Mouse (Mus musculus) heart, postnatal 0 days (tissue): Measurements from ENCODE around the gene Cdh26. TPM values are rescaled to one million over a fixed set of nuclear protein-coding genes. Genes with fewer than 3 reads are reported as not detected.

Experiments used
- ATAC-seq: fragments of 200-750 bp; cut with Nextera tagmentation; 2 replicates; pipeline ENCODE4 v1.8.0; 2017; ENCODE audit warnings: low read depth, moderate number of reproducible peaks, moderate library complexity; ENCODE audit not compliant: insufficient read depth
- DNase-seq: peaks from one replicate; pipeline ENCODE4 v3.0.0-alpha.2; 2016; ENCODE audit warnings: low spot score
- H3K27ac ChIP-seq: fragments of 300-500 bp; sonication (generic); 2 replicates; pipeline ENCODE4 v1.5.1; 2014; ENCODE audit warnings: low read depth, mild to moderate bottlenecking
- H3K27me3 ChIP-seq: fragments of 300-500 bp; sonication (generic); 2 replicates; pipeline ENCODE4 v1.6.1; 2014; ENCODE audit warnings: low read length, mixed read lengths; ENCODE audit not compliant: control insufficient read depth, insufficient read depth
- H3K36me3 ChIP-seq: fragments of 300-500 bp; sonication (generic); replicated peaks from 2 replicates; pipeline ENCODE4 v1.6.1; 2014; ENCODE audit warnings: low read length, mixed read lengths; ENCODE audit not compliant: control insufficient read depth, insufficient read depth
- H3K4me1 ChIP-seq: fragments of 300-500 bp; sonication (generic); 2 replicates; pipeline ENCODE4 v1.6.1; 2014; ENCODE audit warnings: antibody characterized with exemption; ENCODE audit not compliant: control insufficient read depth, insufficient read depth
- H3K4me2 ChIP-seq: fragments of 300-500 bp; sonication (generic); 2 replicates; pipeline ENCODE4 v1.6.1; 2014; ENCODE audit warnings: low read depth, mild to moderate bottlenecking, low read length, moderate library complexity
- H3K4me3 ChIP-seq: fragments of 300-500 bp; sonication (generic); 2 replicates; pipeline ENCODE4 v1.5.1; 2014; ENCODE audit warnings: low read depth, low read length
- H3K9ac ChIP-seq: fragments of 300-500 bp; sonication (generic); replicated peaks from 2 replicates; pipeline ENCODE4 v1.6.1; 2014; ENCODE audit warnings: low read depth, low read length, mixed read lengths
- H3K9me3 ChIP-seq: fragments of 300-500 bp; sonication (generic); replicated peaks from 2 replicates; pipeline ENCODE4 v1.6.1; 2016; ENCODE audit warnings: low read length; ENCODE audit not compliant: control insufficient read depth
- CTCF ChIP-seq: IDR thresholded peaks from 2 replicates; pipeline ENCODE4 v1.5.1; 2016; ENCODE audit warnings: antibody characterized with exemption, control low read depth, low read depth
- EP300 ChIP-seq: IDR thresholded peaks from 2 replicates; pipeline ENCODE4 v1.6.1; 2016; ENCODE audit warnings: antibody characterized with exemption, low read depth
- WGBS: fragments of 180-500 bp; shearing (Covaris S2); extraction: QIAGEN DNeasy Blood & Tissue Kit; methylation state at CpG from one replicate; pipeline ENCODE4 v1.1.7; 2014; 5-methylcytosine and 5-hydroxymethylcytosine counted together
- polyA plus RNA-seq: library from polyadenylated mRNA; unstranded; fragments of >200 nt; fragmentation: Nextera tagmentation; extraction: Ambion mirVana; gene quantifications from 2 replicates; pipeline ENCODE4 v1.2.1, GENCODE M21; 2015
- total RNA-seq: library from RNA; depleted of rRNA; stranded (reverse); fragments of >200 nt; gene quantifications from 2 replicates; pipeline ENCODE4 v1.2.3, GENCODE M21; 2014; ENCODE audit warnings: low replicate concordance

Gene Cdh26
- total and polyA plus RNA-seq, 2 experiments from 2014 or later: 0.31 TPM

DNA sequence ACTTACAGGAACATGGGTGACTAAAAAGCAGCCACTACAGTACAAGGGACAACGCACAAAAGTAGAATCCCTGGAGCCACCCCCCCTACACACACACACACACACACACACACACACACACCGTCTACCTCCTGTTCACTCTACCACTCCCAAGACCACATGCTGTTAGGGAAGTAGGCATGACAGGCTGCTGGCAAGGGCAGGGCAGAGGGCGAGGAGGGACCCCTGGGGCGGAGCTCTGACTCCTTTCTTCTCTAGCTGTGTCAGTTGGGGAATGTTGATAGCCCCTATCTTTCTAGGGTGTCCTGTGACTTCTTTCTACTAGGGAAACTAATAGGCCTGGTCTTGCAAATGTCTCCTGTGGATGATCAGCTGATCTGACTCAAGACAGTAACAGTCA lies 13.4 kb upstream of the Cdh26 start:
- Histone ChIP-seq H3K4me1 (peaks cover 26% of the 10 kb centered on the region), H3K27ac (0 out of 2 replicates have a peak overlapping the region, but pooled peaks have one; percentile 2), H3K9me3 (no peaks in the 10 kb centered on the region), H3K9ac (no peak overlapping the region; the same call in 1 of the 2 replicates), H3K4me2 (no peak overlapping the region; the same call in 1 of the 2 replicates), H3K27me3 (no peaks in the 10 kb centered on the region), H3K4me3 (no peak overlapping the region), H3K36me3 (peaks cover 31% of the 10 kb centered on the region)
- 36% methylated on average over 4 of the region's 4 CpGs for WGBS
- ATAC-seq (no peak), DNase-seq (no peak)
- TF ChIP-seq EP300: no peak

DNA sequence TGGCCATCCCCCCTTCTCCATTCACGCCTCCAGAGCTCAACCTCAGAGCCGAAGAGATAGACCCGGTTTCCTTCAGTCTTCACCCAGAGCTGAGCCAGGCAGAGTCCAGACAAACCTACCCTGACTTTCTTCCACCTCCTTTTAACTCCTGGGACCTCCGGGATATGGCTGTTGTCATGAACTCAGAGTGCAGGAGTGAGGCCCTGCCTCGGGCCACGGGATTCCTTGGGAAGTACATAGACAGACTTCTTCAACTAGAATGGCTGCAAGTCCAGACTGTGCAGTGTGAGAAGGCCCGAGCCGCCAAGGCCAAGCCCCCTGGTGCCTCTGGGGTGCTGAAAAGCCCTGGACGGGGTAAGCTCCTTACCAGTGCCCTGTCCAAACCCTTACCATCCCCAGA lies 9.8 kb upstream of the Cdh26 start:
- Histone ChIP-seq H3K27ac (no peak overlapping the region), H3K4me3 (no peak overlapping the region), H3K36me3 (peaks cover 47% of the 10 kb centered on the region), H3K4me1 (peaks cover 24% of the 10 kb centered on the region), H3K27me3 (no peaks in the 10 kb centered on the region), H3K9ac (no peak overlapping the region), H3K4me2 (no peak overlapping the region), H3K9me3 (no peaks in the 10 kb centered on the region)
- TF ChIP-seq EP300: no peak
- no peak for TF ChIP-seq CTCF
- no peak for DNase-seq
- no peak for ATAC-seq
- WGBS: 64% methylated on average over 9 of the region's 9 CpGs

DNA sequence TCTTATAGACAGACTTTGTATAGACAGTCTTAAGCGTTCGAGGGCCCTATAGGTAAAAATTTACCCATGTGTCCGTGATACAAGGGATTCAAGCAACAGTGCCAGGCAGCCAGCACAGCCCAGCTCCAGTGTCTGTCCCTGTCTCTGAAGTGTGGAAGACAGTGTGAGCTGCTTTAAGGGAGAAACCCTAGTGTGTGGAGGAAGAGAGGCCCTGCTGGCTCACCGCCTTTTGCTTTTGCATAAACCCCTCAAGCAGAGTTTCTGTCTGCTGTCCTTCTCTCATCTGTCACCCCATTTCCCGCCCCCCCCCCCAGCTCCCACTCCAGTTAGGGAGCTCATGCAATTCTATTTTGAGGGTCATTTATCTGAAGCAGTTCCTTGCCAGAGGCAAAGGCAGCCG lies 8.7 kb upstream of the Cdh26 start:
- TF ChIP-seq CTCF (no peak), EP300 (no peak)
- no peaks in the 10 kb centered on the region for H3K9me3 ChIP-seq
- no peak overlapping the region for H3K4me3 ChIP-seq
- ATAC-seq: no peak
- no peak overlapping the region; the same call in 1 of the 2 replicates for H3K4me2 ChIP-seq
- H3K4me1 ChIP-seq: peaks cover 15% of the 10 kb centered on the region
- H3K36me3 ChIP-seq: peaks cover 47% of the 10 kb centered on the region
- no peaks in the 10 kb centered on the region for H3K27me3 ChIP-seq
- no peak overlapping the region; the same call in 1 of the 2 replicates for H3K9ac ChIP-seq
- no peak for DNase-seq
- WGBS: 19% methylated on average over 6 of the region's 6 CpGs
- peak overlapping the region; percentile 72 for H3K27ac ChIP-seq

DNA sequence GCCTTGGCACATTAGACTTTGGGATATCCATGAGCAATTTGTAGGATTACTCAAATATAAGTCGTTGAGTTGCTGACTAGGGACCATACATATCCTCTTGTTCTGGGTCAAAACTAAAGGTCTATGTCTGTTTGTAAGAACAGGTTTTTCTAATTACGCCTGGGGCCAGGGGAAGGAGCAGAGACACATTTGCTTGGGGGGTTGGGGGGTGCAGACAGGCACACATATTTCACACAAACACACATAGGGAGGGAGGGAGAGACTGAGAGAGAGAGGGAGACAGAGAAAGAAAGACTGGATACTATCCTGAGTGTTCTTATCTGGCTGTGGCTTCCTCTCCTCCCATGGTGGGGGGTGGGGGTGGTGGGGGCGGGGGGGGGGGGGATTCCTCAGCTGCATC lies 8.1 kb upstream of the Cdh26 start:
- Histone ChIP-seq H3K9me3 (no peaks in the 10 kb centered on the region), H3K4me2 (no peak overlapping the region; the same call in 1 of the 2 replicates), H3K36me3 (peaks cover 47% of the 10 kb centered on the region), H3K9ac (no peak overlapping the region), H3K27ac (peak overlapping the region; percentile 72), H3K27me3 (no peaks in the 10 kb centered on the region), H3K4me3 (no peak overlapping the region), H3K4me1 (peaks cover 15% of the 10 kb centered on the region)
- TF ChIP-seq CTCF (no peak), EP300 (no peak)
- ATAC-seq: no peak
- WGBS: 18% methylated on average over 2 of the region's 3 CpGs
- no peak for DNase-seq

DNA sequence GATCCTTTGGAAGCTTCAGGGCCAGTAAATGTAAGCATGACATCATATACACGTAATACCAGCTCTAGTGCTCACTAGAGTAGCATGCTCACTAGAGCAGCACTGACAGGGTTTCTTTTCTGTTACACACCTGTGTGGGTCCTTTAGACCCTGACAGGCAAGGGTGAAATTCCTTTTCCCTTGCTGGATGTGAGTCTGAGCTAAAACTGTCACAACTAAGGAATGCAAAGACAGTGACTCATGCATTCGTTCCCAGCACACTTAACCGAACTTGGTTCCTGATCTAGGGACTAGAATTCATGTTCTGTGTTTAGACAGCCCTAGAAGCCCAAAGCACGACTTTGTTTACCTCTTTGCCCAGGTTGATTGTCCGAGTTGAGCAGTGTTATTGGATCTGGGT lies 7.1 kb upstream of the Cdh26 start:
- Histone ChIP-seq H3K27ac (no peak overlapping the region), H3K9me3 (no peaks in the 10 kb centered on the region), H3K27me3 (no peaks in the 10 kb centered on the region), H3K4me2 (no peak overlapping the region), H3K9ac (no peak overlapping the region), H3K4me3 (no peak overlapping the region), H3K36me3 (peaks cover 39% of the 10 kb centered on the region), H3K4me1 (peaks cover 15% of the 10 kb centered on the region; the same call in 1 of the 2 replicates)
- DNase-seq: no peak
- TF ChIP-seq EP300: no peak
- TF ChIP-seq CTCF: no peak
- 58% methylated on average over 5 of the region's 5 CpGs for WGBS
- no peak for ATAC-seq

DNA sequence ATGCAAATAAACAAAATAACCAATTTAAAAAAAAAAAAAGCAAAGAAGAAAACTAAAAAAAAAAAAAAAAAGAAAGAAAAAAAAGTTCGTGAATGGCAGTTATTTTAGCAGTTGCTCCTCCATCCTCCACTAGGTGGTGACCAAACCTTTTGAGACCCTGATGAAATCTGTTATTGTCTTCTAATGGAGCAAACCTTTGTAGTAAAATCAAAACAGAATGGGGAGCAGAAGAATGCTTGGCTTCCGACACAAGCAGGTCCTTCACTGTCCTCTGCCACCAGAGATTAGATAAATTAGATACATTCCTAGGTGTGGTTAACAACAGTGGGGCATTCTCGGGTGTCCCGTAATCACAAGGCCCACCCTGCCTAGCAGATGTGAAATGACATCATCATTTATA lies 4.1 kb upstream of the Cdh26 start:
- no peak overlapping the region for H3K9ac ChIP-seq
- peaks cover 11% of the 10 kb centered on the region; the same call in 1 of the 2 replicates for H3K4me1 ChIP-seq
- DNase-seq: peak; percentile 63
- H3K27ac ChIP-seq: no peak overlapping the region
- peak; percentile 63 for TF ChIP-seq CTCF
- TF ChIP-seq EP300: no peak
- no peak overlapping the region for H3K4me3 ChIP-seq
- WGBS: 26% methylated on average over 4 of the region's 4 CpGs
- H3K4me2 ChIP-seq: no peak overlapping the region
- ATAC-seq: no peak
- no peaks in the 10 kb centered on the region for H3K9me3 ChIP-seq
- H3K36me3 ChIP-seq: peaks cover 16% of the 10 kb centered on the region
- no peaks in the 10 kb centered on the region for H3K27me3 ChIP-seq
